Mouse (Mus musculus): ENCODE results near the gene Gpx3. TPM values are rescaled to one million over a fixed set of nuclear protein-coding genes. Genes with fewer than 3 reads are reported as not detected.

Gpx3 gene
- polyA plus RNA-seq, 1 experiment from 2014 or later, result 6,664 TPM

- no peak for TF ChIP-seq CTCF (IDR thresholded peaks at IDR 0.05; ENCODE audit: low read depth)
- Histone ChIP-seq H3K27me3 (replicated peaks; ENCODE audit: control insufficient read depth, insufficient read depth, low read length) (no peaks in the 10 kb centered on the region), H3K36me3 (ENCODE audit: control insufficient read depth, insufficient read depth) (peaks cover 14% of the 10 kb centered on the region), H3K4me1 (replicated peaks; ENCODE audit: control insufficient read depth, insufficient read depth, low read length) (peaks cover 12% of the 10 kb centered on the region; the same call in 1 of the 2 replicates), H3K4me2 (replicated peaks; ENCODE audit: low read depth) (peak overlapping the region; percentile 79), H3K27ac (ENCODE audit: low read depth, low read length) (peak overlapping the region; percentile 89), H3K9ac (ENCODE audit: low read depth, low read length) (peak overlapping the region; percentile 66), H3K9me3 (ENCODE audit: control insufficient read depth) (no peaks in the 10 kb centered on the region), H3K4me3 (ENCODE audit: low read depth, low read length) (peak overlapping the region; percentile 61)
- ATAC-seq, result no peak
- 70% methylated on average over 5 of the region's 5 CpGs for WGBS
These were observed 1.1 kb downstream of the Gpx3 start for GRCm38 (mm10) chr11:54903339-54903738.

GRCm38 (mm10) chr11:54903940-54904706 is 1.9 kb downstream of the Gpx3 start:
- Histone ChIP-seq H3K27ac (ENCODE audit: low read depth, low read length) (peak overlapping the region; percentile 89), H3K9ac (ENCODE audit: low read depth, low read length) (peak overlapping the region; percentile 34), H3K9me3 (ENCODE audit: control insufficient read depth) (no peaks in the 10 kb centered on the region), H3K36me3 (ENCODE audit: control insufficient read depth, insufficient read depth) (peaks cover 22% of the 10 kb centered on the region), H3K4me1 (replicated peaks; ENCODE audit: control insufficient read depth, insufficient read depth, low read length) (peaks cover 12% of the 10 kb centered on the region; the same call in 1 of the 2 replicates), H3K4me2 (replicated peaks; ENCODE audit: low read depth) (peak overlapping the region; percentile 79), H3K27me3 (replicated peaks; ENCODE audit: control insufficient read depth, insufficient read depth, low read length) (no peaks in the 10 kb centered on the region), H3K4me3 (ENCODE audit: low read depth, low read length) (peak overlapping the region; percentile 61)
- ATAC-seq, result peak; percentile 32
- WGBS, result 31% methylated on average over 4 of the region's 4 CpGs
- TF ChIP-seq CTCF (IDR thresholded peaks at IDR 0.05; ENCODE audit: low read depth), result no peak

GRCm38 (mm10) chr11:54905086-54905485 is 2.8 kb downstream of the Gpx3 start:
- Histone ChIP-seq H3K36me3 (ENCODE audit: control insufficient read depth, insufficient read depth) (peaks cover 31% of the 10 kb centered on the region), H3K4me3 (ENCODE audit: low read depth, low read length) (no peak overlapping the region), H3K4me1 (replicated peaks; ENCODE audit: control insufficient read depth, insufficient read depth, low read length) (peaks cover 12% of the 10 kb centered on the region; the same call in 1 of the 2 replicates), H3K27ac (ENCODE audit: low read depth, low read length) (peak overlapping the region; percentile 89), H3K9ac (ENCODE audit: low read depth, low read length) (peak overlapping the region; percentile 34; the same call in 1 of the 2 replicates), H3K27me3 (replicated peaks; ENCODE audit: control insufficient read depth, insufficient read depth, low read length) (no peaks in the 10 kb centered on the region), H3K9me3 (ENCODE audit: control insufficient read depth) (no peaks in the 10 kb centered on the region), H3K4me2 (replicated peaks; ENCODE audit: low read depth) (peak overlapping the region; percentile 79)
- WGBS, result 86% methylated on average over 3 of the region's 3 CpGs
- TF ChIP-seq CTCF (IDR thresholded peaks at IDR 0.05; ENCODE audit: low read depth), result no peak
- no peak for ATAC-seq

GRCm38 (mm10) chr11:54905931-54906330 is 3.7 kb downstream of the Gpx3 start:
- Histone ChIP-seq H3K27me3 (replicated peaks; ENCODE audit: control insufficient read depth, insufficient read depth, low read length) (no peaks in the 10 kb centered on the region), H3K4me2 (replicated peaks; ENCODE audit: low read depth) (peak overlapping the region; percentile 24; the same call in 1 of the 2 replicates), H3K27ac (ENCODE audit: low read depth, low read length) (peak overlapping the region; percentile 89), H3K4me3 (ENCODE audit: low read depth, low read length) (no peak overlapping the region), H3K36me3 (ENCODE audit: control insufficient read depth, insufficient read depth) (peaks cover 40% of the 10 kb centered on the region), H3K9ac (ENCODE audit: low read depth, low read length) (peak overlapping the region; percentile 18; the same call in 1 of the 2 replicates), H3K9me3 (ENCODE audit: control insufficient read depth) (no peaks in the 10 kb centered on the region), H3K4me1 (replicated peaks; ENCODE audit: control insufficient read depth, insufficient read depth, low read length) (peaks cover 12% of the 10 kb centered on the region; the same call in 1 of the 2 replicates)
- no peak for TF ChIP-seq CTCF (IDR thresholded peaks at IDR 0.05; ENCODE audit: low read depth)
- WGBS, result 26% methylated on average over 4 of the region's 4 CpGs
- ATAC-seq, result peak; percentile 59

GRCm38 (mm10) chr11:54906466-54906865 is 4.2 kb downstream of the Gpx3 start:
- 43% methylated on average over 4 of the region's 4 CpGs for WGBS
- Histone ChIP-seq H3K9me3 (ENCODE audit: control insufficient read depth) (no peaks in the 10 kb centered on the region), H3K27me3 (replicated peaks; ENCODE audit: control insufficient read depth, insufficient read depth, low read length) (no peaks in the 10 kb centered on the region), H3K36me3 (ENCODE audit: control insufficient read depth, insufficient read depth) (peaks cover 45% of the 10 kb centered on the region), H3K4me2 (replicated peaks; ENCODE audit: low read depth) (no peak overlapping the region), H3K9ac (ENCODE audit: low read depth, low read length) (peak overlapping the region; percentile 18; the same call in 1 of the 2 replicates), H3K27ac (ENCODE audit: low read depth, low read length) (peak overlapping the region; percentile 89), H3K4me1 (replicated peaks; ENCODE audit: control insufficient read depth, insufficient read depth, low read length) (peaks cover 12% of the 10 kb centered on the region; the same call in 1 of the 2 replicates), H3K4me3 (ENCODE audit: low read depth, low read length) (no peak overlapping the region)
- no peak for TF ChIP-seq CTCF (IDR thresholded peaks at IDR 0.05; ENCODE audit: low read depth)
- ATAC-seq, result peak; percentile 64

DNA sequence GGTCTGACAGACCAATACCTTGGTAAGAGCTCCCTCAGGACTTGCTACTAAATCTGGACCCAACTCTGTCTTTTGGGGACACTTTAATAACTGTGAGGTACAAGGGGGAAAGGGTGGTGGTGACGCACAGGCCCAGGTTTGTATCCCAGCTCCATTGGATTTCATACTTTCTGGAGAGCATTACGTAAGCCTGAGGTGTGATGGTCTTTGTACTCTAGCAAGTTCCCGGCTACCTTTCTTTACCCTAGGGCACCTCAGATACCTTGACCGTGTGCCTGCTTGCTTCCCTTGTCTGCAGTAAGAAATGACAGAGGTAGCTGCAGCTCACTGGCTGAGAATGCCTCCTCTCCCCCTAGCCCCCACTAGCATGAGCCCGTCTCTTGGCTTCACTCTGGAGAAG is 5.0 kb downstream of the Gpx3 start:
- Histone ChIP-seq H3K36me3 (ENCODE audit: control insufficient read depth, insufficient read depth) (peaks cover 47% of the 10 kb centered on the region), H3K4me3 (ENCODE audit: low read depth, low read length) (no peak overlapping the region), H3K27me3 (replicated peaks; ENCODE audit: control insufficient read depth, insufficient read depth, low read length) (no peaks in the 10 kb centered on the region), H3K9me3 (ENCODE audit: control insufficient read depth) (no peaks in the 10 kb centered on the region), H3K9ac (ENCODE audit: low read depth, low read length) (0 out of 2 replicates have a peak overlapping the region, but pooled peaks have one; percentile 17), H3K4me2 (replicated peaks; ENCODE audit: low read depth) (no peak overlapping the region), H3K4me1 (replicated peaks; ENCODE audit: control insufficient read depth, insufficient read depth, low read length) (peaks cover 8% of the 10 kb centered on the region; the same call in 1 of the 2 replicates), H3K27ac (ENCODE audit: low read depth, low read length) (peak overlapping the region; percentile 89)
- 59% methylated on average over 5 of the region's 5 CpGs for WGBS
- ATAC-seq, result no peak
- no peak for TF ChIP-seq CTCF (IDR thresholded peaks at IDR 0.05; ENCODE audit: low read depth)
